Mouse (Mus musculus): ENCODE results near the gene Nfe2l2. TPM values are rescaled to one million over a fixed set of nuclear protein-coding genes. Genes with fewer than 3 reads are reported as not detected.
A peak's percentile ranks its signal among the peaks of the same experiment; 100 is the strongest.
"Not testable (repeated sequence)": the region's sequence is repeated elsewhere in the genome, so short reads cannot be mapped to it uniquely, and the experiment has no call there.

Gene Nfe2l2
- polyA plus RNA-seq, 1 experiment = 76.3 TPM

GRCm38 (mm10) chr2:75701822-75702587 is 2.4 kb downstream of the Nfe2l2 start:
- peaks cover 28% of the 10 kb centered on the region for H3K4me1 ChIP-seq (ENCODE audit: control insufficient read depth, insufficient read depth, low read length)
- peak overlapping the region; percentile 12 for H3K4me3 ChIP-seq (replicated peaks; ENCODE audit: extremely low read depth, low read depth, low read length)
- WGBS = 18% methylated on average over 9 of the region's 9 CpGs
- TF ChIP-seq CTCF (IDR thresholded peaks at IDR 0.05; ENCODE audit: insufficient read depth, low read length) (no peak), POLR2A (IDR thresholded peaks at IDR 0.05; ENCODE audit: borderline replicate concordance, extremely low read depth, low read depth, low read length) (no peak)
- DNase-seq = no peak

- DNase-seq = no peak
- 33% methylated on average over 3 of the region's 3 CpGs for WGBS
- no peak for TF ChIP-seq CTCF (IDR thresholded peaks at IDR 0.05; ENCODE audit: insufficient read depth, low read length)
- TF ChIP-seq POLR2A (IDR thresholded peaks at IDR 0.05; ENCODE audit: borderline replicate concordance, extremely low read depth, low read depth, low read length) = no peak
- no peak overlapping the region for H3K4me3 ChIP-seq (replicated peaks; ENCODE audit: extremely low read depth, low read depth, low read length)
- peaks cover 33% of the 10 kb centered on the region for H3K4me1 ChIP-seq (ENCODE audit: control insufficient read depth, insufficient read depth, low read length)
These were observed 3.2 kb downstream of the Nfe2l2 start for GRCm38 (mm10) chr2:75701207-75701606.

GRCm38 (mm10) chr2:75700543-75700942 is 3.9 kb downstream of the Nfe2l2 start:
- TF ChIP-seq CTCF (IDR thresholded peaks at IDR 0.05; ENCODE audit: insufficient read depth, low read length) (no peak), POLR2A (IDR thresholded peaks at IDR 0.05; ENCODE audit: borderline replicate concordance, extremely low read depth, low read depth, low read length) (no peak)
- Histone ChIP-seq H3K4me1 (ENCODE audit: control insufficient read depth, insufficient read depth, low read length) (peaks cover 39% of the 10 kb centered on the region), H3K4me3 (replicated peaks; ENCODE audit: extremely low read depth, low read depth, low read length) (no peak overlapping the region)
- WGBS = 67% methylated on average over 3 of the region's 3 CpGs
- DNase-seq = no peak

DNA sequence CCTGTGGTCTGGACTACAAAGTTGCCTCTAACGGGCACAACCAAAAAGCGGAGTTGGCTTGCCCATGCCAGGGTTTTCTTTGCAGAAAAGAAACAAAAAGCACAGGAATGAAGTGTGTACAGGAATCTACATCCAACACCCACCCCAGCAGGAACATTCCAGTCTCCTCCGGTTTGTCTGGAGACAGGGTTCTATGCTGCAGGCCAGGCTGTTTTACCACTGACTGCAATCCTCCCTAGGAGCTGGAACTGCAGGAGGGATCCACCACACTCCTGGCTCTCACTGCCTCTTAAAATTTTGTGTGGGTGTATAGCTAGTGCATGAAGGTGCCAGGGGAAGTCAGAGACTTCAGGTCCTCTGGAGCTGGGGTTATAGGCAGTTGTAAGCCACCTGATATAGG is 5.6 kb downstream of the Nfe2l2 start:
- Histone ChIP-seq H3K4me1 (ENCODE audit: control insufficient read depth, insufficient read depth, low read length) (peaks cover 42% of the 10 kb centered on the region), H3K4me3 (replicated peaks; ENCODE audit: extremely low read depth, low read depth, low read length) (no peak overlapping the region)
- DNase-seq = no peak
- 50% methylated on average over 3 of the region's 3 CpGs for WGBS
- TF ChIP-seq POLR2A (IDR thresholded peaks at IDR 0.05; ENCODE audit: borderline replicate concordance, extremely low read depth, low read depth, low read length) (no peak), CTCF (IDR thresholded peaks at IDR 0.05; ENCODE audit: insufficient read depth, low read length) (no peak)

GRCm38 (mm10) chr2:75698007-75698406 is 6.4 kb downstream of the Nfe2l2 start:
- WGBS = 21% methylated on average over 4 of the region's 4 CpGs
- DNase-seq = no peak
- H3K4me1 ChIP-seq (ENCODE audit: control insufficient read depth, insufficient read depth, low read length) = peaks cover 50% of the 10 kb centered on the region
- no peak overlapping the region for H3K4me3 ChIP-seq (replicated peaks; ENCODE audit: extremely low read depth, low read depth, low read length)
- no peak for TF ChIP-seq CTCF (IDR thresholded peaks at IDR 0.05; ENCODE audit: insufficient read depth, low read length)
- TF ChIP-seq POLR2A (IDR thresholded peaks at IDR 0.05; ENCODE audit: borderline replicate concordance, extremely low read depth, low read depth, low read length) = no peak

DNA sequence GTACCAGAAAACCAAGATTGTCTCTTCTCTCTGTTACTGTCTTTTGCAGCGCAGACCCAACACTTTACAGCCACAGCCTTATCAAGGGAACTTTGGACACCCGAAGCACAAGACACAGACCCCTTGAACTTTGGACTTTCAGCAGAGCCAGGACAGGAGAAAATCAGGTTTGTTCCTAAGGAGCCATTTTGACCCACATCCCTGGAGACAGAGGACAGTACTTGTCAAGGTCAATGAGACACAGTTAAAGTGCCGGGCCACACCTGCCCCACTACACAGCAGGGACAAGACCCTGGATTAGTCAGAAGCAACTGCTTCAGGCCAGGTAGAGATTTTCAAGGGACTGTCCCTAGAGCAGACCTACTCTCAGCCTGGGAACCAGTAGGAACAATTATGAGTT is 7.2 kb downstream of the Nfe2l2 start:
- no peak for DNase-seq
- 60% methylated on average over 3 of the region's 3 CpGs for WGBS
- peaks cover 56% of the 10 kb centered on the region for H3K4me1 ChIP-seq (ENCODE audit: control insufficient read depth, insufficient read depth, low read length)
- no peak overlapping the region for H3K4me3 ChIP-seq (replicated peaks; ENCODE audit: extremely low read depth, low read depth, low read length)
- TF ChIP-seq CTCF (IDR thresholded peaks at IDR 0.05; ENCODE audit: insufficient read depth, low read length) (no peak), POLR2A (IDR thresholded peaks at IDR 0.05; ENCODE audit: borderline replicate concordance, extremely low read depth, low read depth, low read length) (no peak)

DNA sequence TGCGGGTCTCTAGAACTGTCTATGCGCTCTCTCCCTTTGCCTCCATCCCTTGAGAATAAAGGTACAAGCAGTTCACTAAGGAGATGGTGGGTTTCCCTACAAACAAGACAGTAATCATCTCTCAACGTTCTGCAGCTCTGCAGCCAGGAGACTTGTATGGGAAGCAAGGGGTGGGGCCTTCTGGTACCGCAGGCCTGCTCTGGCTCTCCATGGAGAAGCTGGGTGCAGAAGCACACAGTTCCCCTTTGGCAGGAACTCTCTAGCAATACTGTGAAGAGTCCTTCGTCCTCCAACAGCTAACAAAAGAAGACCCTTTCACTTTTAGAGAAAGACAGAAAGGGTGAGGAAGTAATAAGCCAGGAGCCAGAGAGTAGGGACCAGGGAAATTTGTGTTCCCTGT is 8.1 kb downstream of the Nfe2l2 start:
- no peak for TF ChIP-seq CTCF (IDR thresholded peaks at IDR 0.05; ENCODE audit: insufficient read depth, low read length)
- TF ChIP-seq POLR2A (IDR thresholded peaks at IDR 0.05; ENCODE audit: borderline replicate concordance, extremely low read depth, low read depth, low read length) = no peak
- Histone ChIP-seq H3K4me3 (replicated peaks; ENCODE audit: extremely low read depth, low read depth, low read length) (no peak overlapping the region), H3K4me1 (ENCODE audit: control insufficient read depth, insufficient read depth, low read length) (peaks cover 57% of the 10 kb centered on the region)
- no peak for DNase-seq
- 30% methylated on average over 5 of the region's 5 CpGs for WGBS

- WGBS = 34% methylated on average over 9 of the region's 9 CpGs
- TF ChIP-seq CTCF (IDR thresholded peaks at IDR 0.05; ENCODE audit: insufficient read depth, low read length) = no peak
- no peak for TF ChIP-seq POLR2A (IDR thresholded peaks at IDR 0.05; ENCODE audit: borderline replicate concordance, extremely low read depth, low read depth, low read length)
- H3K4me1 ChIP-seq (ENCODE audit: control insufficient read depth, insufficient read depth, low read length) = peaks cover 57% of the 10 kb centered on the region
- DNase-seq = no peak
- no peak overlapping the region for H3K4me3 ChIP-seq (replicated peaks; ENCODE audit: extremely low read depth, low read depth, low read length)
These were observed 8.6 kb downstream of the Nfe2l2 start for GRCm38 (mm10) chr2:75695676-75696350.

- H3K4me1 ChIP-seq (ENCODE audit: control insufficient read depth, insufficient read depth, low read length) = peaks cover 58% of the 10 kb centered on the region
- not testable (repeated sequence) for H3K4me3 ChIP-seq (replicated peaks; ENCODE audit: extremely low read depth, low read depth, low read length); DNase-seq
- WGBS = 68% methylated on average over 3 of the region's 3 CpGs
These were observed 9.5 kb downstream of the Nfe2l2 start for GRCm38 (mm10) chr2:75694926-75695325.

DNA sequence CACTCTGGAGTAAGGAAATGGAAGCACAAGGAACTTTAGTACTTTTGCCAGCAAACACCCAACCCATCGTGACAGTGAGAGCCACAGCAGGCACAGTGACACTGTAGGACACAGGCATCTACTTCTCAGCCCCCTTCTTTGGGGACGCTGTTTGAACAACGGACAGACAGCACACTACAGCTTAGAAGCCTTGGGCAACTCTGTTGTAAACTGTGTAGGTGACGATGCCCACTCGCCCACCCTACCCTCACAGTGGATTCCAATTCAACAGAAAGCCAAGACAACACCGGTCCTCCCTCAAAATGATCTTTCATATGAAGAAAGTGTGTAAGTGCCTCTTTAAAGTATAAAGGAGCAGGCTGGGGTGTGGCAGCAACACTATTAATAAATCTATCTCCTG is 12.1 kb downstream of the Nfe2l2 start:
- Histone ChIP-seq H3K4me1 (ENCODE audit: control insufficient read depth, insufficient read depth, low read length) (peaks cover 51% of the 10 kb centered on the region), H3K4me3 (replicated peaks; ENCODE audit: extremely low read depth, low read depth, low read length) (no peak overlapping the region)
- no peak for TF ChIP-seq CTCF (IDR thresholded peaks at IDR 0.05; ENCODE audit: insufficient read depth, low read length)
- no peak for TF ChIP-seq POLR2A (IDR thresholded peaks at IDR 0.05; ENCODE audit: borderline replicate concordance, extremely low read depth, low read depth, low read length)
- DNase-seq = no peak
- 66% methylated on average over 6 of the region's 6 CpGs for WGBS

All from lung, adult 2 months (tissue).